Mouse (Mus musculus) embryonic fibroblast, embryonic 13.5 days (primary cell): ENCODE data around the gene Map4k4.

Source experiments
- CTCF ChIP-seq: IDR thresholded peaks from 2 replicates; pipeline ENCODE4 v1.5.1; 2011; ENCODE audit warnings: mild to moderate bottlenecking, control low read depth, low read length, moderate library complexity, borderline replicate concordance; ENCODE audit not compliant: insufficient read depth
- POLR2A ChIP-seq: IDR thresholded peaks from 2 replicates; pipeline ENCODE4 v1.6.1; 2011; ENCODE audit warnings: low read depth, mild to moderate bottlenecking, control low read depth, low read length, moderate library complexity

GRCm38 (mm10) chr1:40031626-40032025 is 130.9 kb downstream of the Map4k4 start:
- TF ChIP-seq CTCF (no peak), POLR2A (no peak)
